Mouse (Mus musculus): ENCODE data around the gene Znrf1. TPM values are rescaled to one million over a fixed set of nuclear protein-coding genes. Genes with fewer than 3 reads are reported as not detected.

Znrf1 gene
- total and polyA plus RNA-seq, 2 experiments from 2014 or later, result 113 to 225 TPM

DNA sequence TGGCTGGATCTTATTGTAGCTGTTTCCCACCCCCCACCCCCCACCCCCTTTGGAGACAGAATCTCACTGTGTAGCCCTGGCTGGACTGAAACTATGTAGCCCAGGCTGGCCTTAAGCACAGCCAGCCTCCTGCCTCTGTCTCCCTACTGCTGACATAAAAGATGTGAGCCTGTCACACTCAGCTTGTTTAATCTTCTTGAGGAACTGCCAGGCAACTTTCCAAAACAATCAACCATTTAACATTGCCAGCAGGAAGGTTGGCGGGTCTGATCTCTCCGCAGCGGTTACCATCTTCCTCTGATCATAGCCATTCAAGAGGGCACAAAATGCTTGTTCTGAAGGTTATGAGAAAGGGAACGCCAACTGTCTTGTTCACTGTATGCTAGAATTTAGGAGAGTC lies 2.4 kb upstream of the Znrf1 start:
- Histone ChIP-seq H3K36me3 (ENCODE audit: insufficient read depth) (no peaks in the 10 kb centered on the region), H3K27ac (ENCODE audit: low read depth, low read length) (no peak overlapping the region), H3K4me1 (ENCODE audit: insufficient read depth) (peaks cover 5% of the 10 kb centered on the region; the same call in 1 of the 2 replicates), H3K27me3 (ENCODE audit: insufficient read depth, low read length) (no peaks in the 10 kb centered on the region), H3K4me2 (ENCODE audit: low read depth) (no peak overlapping the region), H3K9me3 (ENCODE audit: low read length) (no peaks in the 10 kb centered on the region), H3K4me3 (ENCODE audit: low read depth, low read length) (no peak overlapping the region), H3K9ac (no peak overlapping the region)
- WGBS, result 42% methylated on average over 4 of the region's 4 CpGs
- ATAC-seq (no peak), DNase-seq (no peak)
- no peak for TF ChIP-seq CTCF (IDR thresholded peaks at IDR 0.05; ENCODE audit: low read depth)

DNA sequence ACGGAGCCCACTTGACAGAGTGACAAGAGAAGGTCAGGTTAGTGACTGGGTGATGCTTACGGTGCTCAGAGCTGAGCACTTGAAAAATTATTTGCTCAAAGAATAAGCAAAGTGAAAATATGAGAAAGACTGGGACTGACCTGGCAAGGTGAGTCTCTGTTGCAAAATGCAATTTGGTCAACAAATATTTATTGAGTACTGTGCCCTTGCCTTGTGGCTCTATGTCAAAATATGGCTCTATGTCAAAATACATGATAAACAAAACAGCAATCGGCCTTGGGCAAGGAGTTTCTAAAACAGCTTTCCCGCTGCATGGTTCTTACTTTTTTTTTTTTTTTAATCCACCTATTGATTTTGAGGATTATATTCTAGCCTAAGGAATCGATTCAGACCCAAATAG lies 406 bp upstream of the Znrf1 start:
- no peaks in the 10 kb centered on the region for H3K9me3 ChIP-seq (ENCODE audit: low read length)
- H3K36me3 ChIP-seq (ENCODE audit: insufficient read depth), result no peaks in the 10 kb centered on the region
- 26% methylated on average over 5 of the region's 5 CpGs for WGBS
- DNase-seq (no peak), ATAC-seq (no peak)
- H3K4me1 ChIP-seq (ENCODE audit: insufficient read depth), result peaks cover 18% of the 10 kb centered on the region; the same call in 1 of the 2 replicates
- TF ChIP-seq CTCF (IDR thresholded peaks at IDR 0.05; ENCODE audit: low read depth), result no peak
- peak overlapping the region; percentile 48 for H3K4me2 ChIP-seq (ENCODE audit: low read depth)
- peak overlapping the region; percentile 92 for H3K4me3 ChIP-seq (ENCODE audit: low read depth, low read length)
- no peaks in the 10 kb centered on the region for H3K27me3 ChIP-seq (ENCODE audit: insufficient read depth, low read length)
- H3K27ac ChIP-seq (ENCODE audit: low read depth, low read length), result no peak overlapping the region
- H3K9ac ChIP-seq, result no peak overlapping the region

DNA sequence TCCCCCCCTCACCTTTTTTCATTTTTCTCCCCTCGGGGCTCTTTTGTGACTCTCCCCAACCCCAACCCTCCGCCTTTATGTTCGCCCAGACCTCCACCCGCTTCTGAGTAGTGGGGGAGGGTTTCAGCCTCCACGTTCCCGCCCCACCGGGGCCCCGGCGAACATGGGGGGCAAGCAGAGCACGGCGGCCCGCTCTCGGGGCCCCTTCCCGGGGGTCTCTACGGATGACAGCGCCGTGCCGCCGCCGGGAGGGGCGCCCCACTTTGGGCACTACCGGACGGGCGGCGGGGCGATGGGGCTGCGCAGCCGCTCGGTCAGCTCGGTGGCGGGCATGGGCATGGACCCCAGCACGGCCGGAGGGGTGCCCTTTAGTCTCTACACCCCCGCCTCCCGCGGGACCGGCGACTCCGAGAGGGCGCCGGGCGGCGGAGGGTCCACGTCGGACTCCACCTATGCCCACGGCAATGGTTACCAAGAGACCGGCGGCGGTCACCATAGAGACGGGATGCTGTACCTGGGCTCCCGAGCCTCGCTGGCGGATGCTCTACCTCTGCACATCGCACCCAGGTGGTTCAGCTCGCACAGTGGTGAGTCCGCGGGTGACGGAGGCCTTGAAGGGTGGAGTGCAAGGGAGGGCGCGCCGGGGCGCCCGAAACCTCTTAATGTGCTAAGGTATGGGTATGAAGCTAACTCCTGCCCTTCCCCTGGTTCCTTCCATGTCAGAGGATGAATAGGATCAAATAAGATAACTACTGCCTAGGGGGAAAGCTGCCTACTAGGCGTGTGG lies 1.3 kb downstream of the Znrf1 start:
- no peaks in the 10 kb centered on the region for H3K36me3 ChIP-seq (ENCODE audit: insufficient read depth)
- peak overlapping the region; percentile 92 for H3K4me3 ChIP-seq (ENCODE audit: low read depth, low read length)
- no peaks in the 10 kb centered on the region for H3K9me3 ChIP-seq (ENCODE audit: low read length)
- ATAC-seq (peak; percentile 47), DNase-seq (peak; percentile 55)
- H3K27me3 ChIP-seq (ENCODE audit: insufficient read depth, low read length), result no peaks in the 10 kb centered on the region
- peaks cover 23% of the 10 kb centered on the region; the same call in 1 of the 2 replicates for H3K4me1 ChIP-seq (ENCODE audit: insufficient read depth)
- peak overlapping the region; percentile 94 for H3K9ac ChIP-seq
- H3K4me2 ChIP-seq (ENCODE audit: low read depth), result peak overlapping the region; percentile 85
- peak overlapping the region; percentile 96 for H3K27ac ChIP-seq (ENCODE audit: low read depth, low read length)
- peak; percentile 32 for TF ChIP-seq CTCF (IDR thresholded peaks at IDR 0.05; ENCODE audit: low read depth)
- WGBS, result 1% methylated on average over 64 of the region's 64 CpGs

- H3K4me3 ChIP-seq (ENCODE audit: low read depth, low read length), result peak overlapping the region; percentile 92
- under 1% methylated on average over 8 of the region's 8 CpGs for WGBS
- H3K27ac ChIP-seq (ENCODE audit: low read depth, low read length), result peak overlapping the region; percentile 96
- no peaks in the 10 kb centered on the region for H3K9me3 ChIP-seq (ENCODE audit: low read length)
- H3K9ac ChIP-seq, result peak overlapping the region; percentile 94
- peak overlapping the region; percentile 85 for H3K4me2 ChIP-seq (ENCODE audit: low read depth)
- peaks cover 23% of the 10 kb centered on the region; the same call in 1 of the 2 replicates for H3K4me1 ChIP-seq (ENCODE audit: insufficient read depth)
- H3K36me3 ChIP-seq (ENCODE audit: insufficient read depth), result no peaks in the 10 kb centered on the region
- TF ChIP-seq CTCF (IDR thresholded peaks at IDR 0.05; ENCODE audit: low read depth), result no peak
- no peaks in the 10 kb centered on the region for H3K27me3 ChIP-seq (ENCODE audit: insufficient read depth, low read length)
- ATAC-seq (0 out of 2 replicates have a peak, but pooled peaks have one; percentile 1), DNase-seq (no peak)
Measured at GRCm38 (mm10) chr8:111537765-111538158, 1.9 kb downstream of the Znrf1 start.

DNA sequence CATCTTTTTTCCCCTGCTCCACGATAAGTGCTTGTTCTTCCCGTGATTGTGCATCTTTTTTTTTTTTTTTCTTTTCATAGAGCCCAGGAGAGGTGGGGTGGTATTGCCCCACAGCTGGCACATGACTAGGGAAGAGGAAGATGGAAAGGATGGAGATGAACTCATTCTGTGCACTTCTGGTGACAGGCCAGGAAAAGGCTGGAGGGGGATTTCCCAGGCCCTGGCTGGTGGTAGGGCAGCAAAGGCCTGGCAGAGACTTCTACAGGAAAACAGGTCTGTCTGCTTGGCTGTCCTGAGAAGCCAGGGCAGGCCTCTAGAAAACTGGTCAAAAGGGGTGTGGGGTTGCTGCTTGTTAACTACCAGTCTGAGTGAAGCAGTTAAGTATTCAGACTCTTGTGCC lies 2.3 kb downstream of the Znrf1 start:
- Histone ChIP-seq H3K27ac (ENCODE audit: low read depth, low read length) (no peak overlapping the region), H3K4me1 (ENCODE audit: insufficient read depth) (peaks cover 23% of the 10 kb centered on the region; the same call in 1 of the 2 replicates), H3K36me3 (ENCODE audit: insufficient read depth) (no peaks in the 10 kb centered on the region), H3K4me3 (ENCODE audit: low read depth, low read length) (peak overlapping the region; percentile 92), H3K9me3 (ENCODE audit: low read length) (no peaks in the 10 kb centered on the region), H3K4me2 (ENCODE audit: low read depth) (peak overlapping the region; percentile 85), H3K9ac (peak overlapping the region; percentile 94), H3K27me3 (ENCODE audit: insufficient read depth, low read length) (no peaks in the 10 kb centered on the region)
- no peak for DNase-seq
- WGBS, result 0% methylated on average over 2 of the region's 2 CpGs
- no peak for ATAC-seq
- no peak for TF ChIP-seq CTCF (IDR thresholded peaks at IDR 0.05; ENCODE audit: low read depth)

DNA sequence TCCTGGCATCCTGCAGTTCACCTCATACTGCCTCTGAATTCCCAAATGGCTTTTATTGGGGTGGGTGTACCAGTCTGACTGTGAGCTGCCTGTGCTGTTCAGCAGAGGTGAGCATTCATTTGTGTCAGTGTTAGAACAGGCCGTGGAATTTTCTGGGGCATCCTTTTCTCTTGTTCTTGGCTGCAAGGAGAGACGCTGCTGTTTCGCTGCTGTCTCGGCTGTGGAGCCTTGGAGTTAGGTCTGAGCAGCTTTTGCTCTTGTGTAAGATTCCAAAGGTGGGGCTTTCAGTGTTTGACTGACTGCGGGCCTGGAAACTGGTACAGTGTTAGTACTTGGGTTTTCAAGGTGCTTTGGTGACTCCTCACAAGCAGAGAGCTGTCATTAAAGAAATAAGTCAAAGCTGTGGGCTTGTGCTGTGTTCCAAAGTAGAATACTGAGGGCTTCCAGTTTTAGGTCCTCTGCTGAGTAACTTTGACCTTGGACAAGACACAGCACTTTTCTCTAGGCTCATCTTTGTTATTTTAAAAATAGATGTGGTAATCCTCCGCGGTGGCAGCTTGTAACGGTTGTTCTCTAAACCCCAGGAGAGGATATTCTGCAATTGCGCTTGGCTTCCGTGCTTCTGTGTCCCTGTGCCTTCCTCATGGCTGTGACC lies 3.7 kb downstream of the Znrf1 start:
- DNase-seq, result no peak
- H3K4me2 ChIP-seq (ENCODE audit: low read depth), result peak overlapping the region; percentile 85
- whole genome bisulfite sequencing, result 37% methylated on average over 10 of the region's 10 CpGs
- no peak overlapping the region for H3K27ac ChIP-seq (ENCODE audit: low read depth, low read length)
- TF ChIP-seq CTCF (IDR thresholded peaks at IDR 0.05; ENCODE audit: low read depth), result no peak
- H3K36me3 ChIP-seq (ENCODE audit: insufficient read depth), result no peaks in the 10 kb centered on the region
- H3K27me3 ChIP-seq (ENCODE audit: insufficient read depth, low read length), result no peaks in the 10 kb centered on the region
- no peak for ATAC-seq
- no peaks in the 10 kb centered on the region for H3K9me3 ChIP-seq (ENCODE audit: low read length)
- peaks cover 23% of the 10 kb centered on the region; the same call in 1 of the 2 replicates for H3K4me1 ChIP-seq (ENCODE audit: insufficient read depth)
- 0 out of 2 replicates have a peak overlapping the region, but pooled peaks have one; percentile 1 for H3K9ac ChIP-seq
- peak overlapping the region; percentile 92 for H3K4me3 ChIP-seq (ENCODE audit: low read depth, low read length)
